Mouse (Mus musculus) activated CD4-positive, CD25-positive, alpha-beta regulatory T cell, adult 4 months (primary cell): ENCODE data around the gene Atrx. TPM values are rescaled to one million over a fixed set of nuclear protein-coding genes. Genes with fewer than 3 reads are reported as not detected.
"Not testable (repeated sequence)": the region's sequence is repeated elsewhere in the genome, so short reads cannot be mapped to it uniquely, and the experiment has no call there.

Experiments used
- ATAC-seq: one replicate; pipeline ENCODE4 v1.8.0; 2017
- polyA plus RNA-seq, 2 experiments: library from polyadenylated mRNA; unstranded; fragments of 100-300 nt; shearing (Covaris generic); gene quantifications; one replicate each; pipeline ENCODE4 v1.2.1; 2017

The Atrx gene
- polyA plus RNA-seq, result 100 to 1,000 TPM; 288 to 344 TPM

DNA sequence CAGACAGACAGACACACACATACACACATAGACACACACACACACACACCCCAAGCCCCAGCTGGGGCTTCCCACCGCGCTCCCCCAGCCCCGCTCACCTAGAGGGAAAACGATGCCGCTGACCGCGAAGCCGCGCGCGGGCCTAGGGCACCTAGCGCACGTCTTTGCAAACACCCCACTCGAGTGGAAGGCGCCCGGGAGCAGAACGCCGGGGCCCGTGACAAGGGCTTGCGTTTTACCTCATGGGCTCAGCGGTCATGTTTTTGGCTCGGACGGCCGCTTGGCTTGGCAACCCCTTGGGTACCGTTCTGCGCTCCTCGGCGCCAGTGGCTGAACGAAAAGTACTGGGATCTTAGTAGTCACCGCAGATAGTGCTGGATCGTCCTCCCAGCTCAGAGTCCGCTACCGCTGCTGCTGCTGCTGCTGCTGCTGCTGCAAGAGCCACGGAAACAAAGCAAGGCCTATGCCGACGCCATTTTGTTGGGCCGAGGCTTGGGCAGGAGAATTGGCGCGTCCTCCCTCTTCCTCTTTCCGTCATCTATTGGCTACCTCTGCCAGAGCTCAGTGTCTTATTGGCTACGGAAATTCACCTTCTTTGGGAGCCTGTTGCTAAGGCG, at the start of gene Atrx:
Gene Atrx, minus strand, starts transcription at position 543 of the 617 bp plus-strand sequence.
- peak; percentile 74 for ATAC-seq

- not testable (repeated sequence) for ATAC-seq
Observed at GRCm38 (mm10) chrX:105957091-105957490, 27.9 kb upstream of the Atrx start.

- no peak for ATAC-seq
Observed at GRCm38 (mm10) chrX:105953999-105954398, 24.8 kb upstream of the Atrx start.

- ATAC-seq, result peak; percentile 72
Observed at GRCm38 (mm10) chrX:105946357-105946756, 17.2 kb upstream of the Atrx start.

DNA sequence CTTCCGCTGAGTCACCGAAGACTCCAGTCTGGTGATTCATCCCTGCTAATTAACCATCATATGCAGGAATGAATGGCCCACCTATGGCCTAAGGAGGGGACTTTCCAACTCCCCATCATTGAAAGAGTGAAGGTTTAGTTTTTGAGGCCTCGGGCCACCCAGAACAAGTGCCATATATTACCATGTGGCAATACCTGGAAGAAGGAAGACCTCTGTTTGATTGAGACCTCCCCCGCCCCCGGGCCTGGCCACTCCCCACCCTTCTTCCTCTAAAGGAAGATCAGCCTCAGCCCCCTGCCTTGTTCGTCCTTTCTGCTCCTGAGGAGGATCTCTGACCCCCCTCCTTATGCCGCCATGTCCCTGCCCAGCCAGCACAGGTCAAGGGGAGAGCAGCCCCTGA, 10.0 kb upstream of the Atrx start:
- no peak for ATAC-seq

DNA sequence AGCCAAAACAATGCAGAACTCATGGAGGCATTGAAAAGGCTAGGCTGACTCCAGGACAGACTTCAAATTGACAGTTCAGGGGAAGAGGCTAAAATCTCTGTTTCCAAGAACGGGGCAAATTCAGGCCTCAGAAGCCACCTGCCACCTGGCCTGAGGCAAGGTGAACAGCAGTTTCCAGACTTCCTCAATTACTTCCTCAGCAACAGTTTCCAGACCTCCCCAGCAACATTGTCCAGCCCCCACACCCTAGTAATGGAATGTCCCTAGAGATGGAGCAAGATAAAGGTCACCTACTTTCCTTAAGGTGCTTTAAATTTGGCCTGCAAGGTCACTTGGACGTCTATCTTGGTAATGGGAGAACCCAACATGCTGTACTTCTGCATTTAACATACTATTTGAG, 8.5 kb upstream of the Atrx start:
- ATAC-seq, result no peak

DNA sequence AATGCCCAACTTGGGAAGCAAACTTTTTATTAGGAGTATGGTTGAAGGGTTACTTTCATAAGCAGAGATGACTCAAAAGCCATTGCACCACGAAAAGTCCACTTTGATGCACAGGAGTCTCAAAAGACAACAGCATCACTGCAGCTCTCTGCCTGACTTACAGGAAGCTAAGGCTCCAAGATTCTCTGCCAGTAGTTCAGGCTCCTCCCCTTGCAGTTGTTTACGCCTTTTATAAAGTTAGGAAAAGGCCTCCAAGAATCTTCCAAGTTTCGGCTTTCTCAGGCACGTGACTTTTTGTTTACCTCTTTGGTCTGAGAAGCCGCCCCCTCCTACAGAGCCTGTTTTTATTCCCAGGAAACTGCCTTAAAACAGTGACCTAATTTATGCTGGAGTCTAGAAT, 5.1 kb upstream of the Atrx start:
- no peak for ATAC-seq

DNA sequence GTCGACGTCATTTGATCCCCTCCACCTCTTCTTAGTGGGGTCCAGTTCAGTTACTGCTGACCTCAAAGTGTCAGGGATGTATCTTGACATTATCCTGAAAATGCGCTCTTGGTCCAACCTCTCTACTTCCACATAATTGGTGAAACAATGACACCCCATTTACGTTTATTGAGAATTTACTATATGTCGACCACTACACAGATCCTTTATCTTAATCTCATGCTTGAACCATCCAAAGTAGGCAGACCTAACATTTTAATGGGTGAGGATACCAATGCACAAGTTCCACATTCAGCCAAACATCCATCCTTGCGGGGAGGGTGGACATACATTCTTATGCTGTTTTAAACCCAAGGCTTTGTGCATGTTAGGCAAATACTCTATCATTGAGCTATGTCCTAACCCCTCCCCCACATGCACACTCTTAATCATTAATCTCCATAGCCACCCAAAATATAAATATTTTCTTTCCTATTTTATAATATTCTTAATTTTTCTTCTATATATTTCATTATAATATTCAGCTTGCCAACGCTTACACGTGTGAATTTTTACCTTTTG, 355 bp upstream of the Atrx start:
- ATAC-seq, result no peak

- ATAC-seq, result peak; percentile 9
Observed at GRCm38 (mm10) chrX:105927941-105928860, 1.0 kb downstream of the Atrx start.

- peak; percentile 73 for ATAC-seq
Observed at GRCm38 (mm10) chrX:105926121-105926735, 3.0 kb downstream of the Atrx start.

DNA sequence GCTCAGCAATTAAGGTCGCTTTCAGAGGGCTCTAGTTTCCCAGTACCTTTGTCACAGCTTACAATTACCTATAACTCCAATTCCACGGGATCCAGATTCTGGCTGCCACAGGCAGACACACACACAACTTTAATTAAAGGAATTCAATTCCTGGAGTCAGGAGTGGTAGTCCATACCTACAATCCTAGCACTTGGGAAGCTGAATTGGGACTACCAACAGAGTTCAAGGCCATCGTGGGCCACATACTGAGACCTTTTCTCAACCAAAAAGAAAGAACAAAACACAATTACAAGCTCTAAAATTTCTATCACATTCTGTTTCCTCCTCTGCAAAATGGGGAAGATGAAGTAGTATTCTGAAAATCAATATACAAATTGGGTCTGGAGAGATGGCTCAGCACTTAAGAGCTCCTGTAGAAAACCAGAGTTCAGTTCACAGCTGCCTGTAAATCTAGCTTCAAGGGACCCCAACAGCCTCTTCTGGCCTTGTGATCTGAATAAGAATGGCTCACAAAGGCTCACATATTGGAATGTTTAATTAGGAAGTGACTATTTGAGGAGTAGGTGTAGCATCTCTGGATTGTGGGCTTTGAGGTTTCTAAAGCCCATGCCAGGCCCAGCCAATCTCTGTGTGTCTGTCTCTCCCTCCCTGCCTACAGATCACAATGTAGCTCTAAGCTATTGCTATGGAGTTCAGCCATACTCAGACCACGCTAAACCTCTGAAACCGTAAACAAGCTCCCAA, 4.7 kb downstream of the Atrx start:
- ATAC-seq, result no peak

- ATAC-seq, result no peak
Observed at GRCm38 (mm10) chrX:105923896-105924295, 5.3 kb downstream of the Atrx start.

- ATAC-seq, result not testable (repeated sequence)
Observed at GRCm38 (mm10) chrX:105922986-105923385, 6.2 kb downstream of the Atrx start.

- no peak for ATAC-seq
Observed at GRCm38 (mm10) chrX:105921421-105921820, 7.8 kb downstream of the Atrx start.

- no peak for ATAC-seq
Observed at GRCm38 (mm10) chrX:105911728-105912127, 17.5 kb downstream of the Atrx start.

DNA sequence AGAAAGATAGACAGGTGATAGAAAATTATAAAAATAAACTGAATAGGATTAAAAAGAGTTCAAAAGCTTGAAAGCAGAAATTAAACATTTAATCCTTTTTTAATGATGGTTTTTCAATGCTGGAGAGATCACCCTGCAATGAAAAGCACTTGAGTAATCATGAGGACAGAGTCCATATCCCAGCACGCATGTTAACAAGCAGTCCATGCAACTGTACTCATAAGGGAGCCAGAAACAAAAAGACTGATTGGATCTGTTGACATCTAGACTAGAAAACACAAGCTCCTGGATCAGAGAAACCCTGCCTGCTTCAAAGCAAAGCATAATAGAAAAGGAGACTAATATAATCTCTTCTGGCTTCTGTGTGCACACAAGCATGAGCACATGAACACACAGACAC, 27.6 kb downstream of the Atrx start:
- no peak for ATAC-seq

GRCm38 (mm10) chrX:105886921-105887320, 42.3 kb downstream of the Atrx start:
- no peak for ATAC-seq

DNA sequence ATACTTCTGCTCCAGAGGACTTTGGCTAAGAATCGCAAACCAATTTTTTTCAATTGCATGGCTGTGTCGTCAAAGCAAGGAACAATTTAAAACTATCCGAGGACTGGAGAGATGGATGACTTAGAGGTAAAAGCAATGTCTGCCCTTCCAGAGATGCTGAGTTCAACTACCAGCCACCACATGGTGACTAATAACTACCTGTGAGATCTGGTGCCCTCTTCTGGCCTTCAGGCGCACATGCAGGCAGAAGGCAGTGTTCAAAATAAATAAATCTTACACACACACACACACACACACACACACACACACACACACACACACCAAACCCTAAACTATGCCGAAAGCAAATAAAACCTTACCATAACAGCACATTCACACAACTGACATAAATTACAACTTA, 64.8 kb downstream of the Atrx start:
- ATAC-seq, result no peak

DNA sequence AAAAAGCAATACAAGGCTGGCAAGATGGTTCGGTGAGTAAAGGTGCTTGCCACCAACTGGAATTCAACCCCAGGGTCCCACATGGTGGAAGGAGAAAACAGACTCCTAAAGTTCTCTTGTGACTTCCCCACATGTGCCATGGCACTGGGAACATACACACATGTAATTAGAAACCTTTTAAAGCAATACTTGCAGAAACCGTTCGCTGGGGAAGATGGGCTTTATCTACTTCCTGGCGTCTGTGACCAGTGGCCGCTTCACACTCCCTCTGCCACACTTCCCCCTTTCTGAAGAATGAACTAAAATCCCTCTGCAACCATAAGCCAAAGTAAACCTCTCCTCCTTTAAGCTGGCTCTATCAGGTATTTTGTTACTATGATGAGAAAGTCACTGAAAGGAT, 104.7 kb downstream of the Atrx start:
- no peak for ATAC-seq

GRCm38 (mm10) chrX:105794806-105795403, 134.3 kb downstream of the Atrx start:
- no peak for ATAC-seq

DNA sequence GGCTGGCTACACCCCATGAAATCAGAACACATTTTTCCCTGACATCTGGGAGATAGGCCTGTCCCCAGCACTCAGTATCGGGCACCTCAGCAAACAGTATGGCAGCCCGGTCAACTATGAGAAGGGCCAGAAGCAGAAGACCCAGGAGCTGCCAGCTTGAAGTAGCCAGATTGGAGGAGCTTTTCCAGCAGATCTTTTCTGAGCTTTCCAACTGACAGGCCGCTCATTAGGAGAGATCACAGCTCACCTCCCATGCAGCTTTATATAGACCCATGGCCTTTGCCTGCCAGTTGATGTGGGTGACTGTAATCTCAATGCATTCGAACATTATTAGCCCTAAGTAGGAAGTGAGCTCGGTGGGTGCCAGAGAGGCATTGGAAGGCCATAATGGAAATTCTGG, 155.9 kb downstream of the Atrx start:
- no peak for ATAC-seq

- no peak for ATAC-seq
Observed at GRCm38 (mm10) chrX:105767932-105768331, 161.3 kb downstream of the Atrx start.
